Mouse (Mus musculus) kidney, embryonic 16.5 days (tissue): Measurements from ENCODE around the gene Gm42715. TPM values are rescaled to one million over a fixed set of nuclear protein-coding genes. Genes with fewer than 3 reads are reported as not detected.
A peak's percentile ranks its signal among the peaks of the same experiment; 100 is the strongest.

Source experiments
- ATAC-seq: fragments of 200-750 bp; cut with Nextera tagmentation; 2 replicates; pipeline ENCODE4 v1.8.0; 2017; ENCODE audit warnings: moderate TSS enrichment; ENCODE audit not compliant: low FRiP score, low TSS enrichment
- H3K27ac ChIP-seq: fragments of 300-500 bp; sonication (generic); 2 replicates; pipeline ENCODE4 v1.5.1; 2014; ENCODE audit warnings: low read length
- H3K27me3 ChIP-seq: fragments of 300-500 bp; sonication (generic); 2 replicates; pipeline ENCODE4 v1.6.1; 2014; ENCODE audit warnings: low read length, control low read depth, mixed read lengths; ENCODE audit not compliant: insufficient read depth
- H3K36me3 ChIP-seq: fragments of 300-500 bp; sonication (generic); 2 replicates; pipeline ENCODE4 v1.6.1; 2014; ENCODE audit warnings: low read length, control low read depth, mixed read lengths; ENCODE audit not compliant: insufficient read depth
- H3K4me1 ChIP-seq: fragments of 300-500 bp; sonication (generic); 2 replicates; pipeline ENCODE4 v1.6.1; 2014; ENCODE audit warnings: low read length, control low read depth, mixed read lengths; ENCODE audit not compliant: insufficient read depth
- H3K4me2 ChIP-seq: fragments of 300-500 bp; sonication (generic); replicated peaks from 2 replicates; pipeline ENCODE4 v1.6.1; 2014; ENCODE audit warnings: low read depth, low read length
- H3K4me3 ChIP-seq: fragments of 300-500 bp; sonication (generic); 2 replicates; pipeline ENCODE4 v1.5.1; 2014; ENCODE audit warnings: mild to moderate bottlenecking, low read length
- H3K9ac ChIP-seq: fragments of 300-500 bp; sonication (generic); replicated peaks from 2 replicates; pipeline ENCODE4 v1.6.1; 2014; ENCODE audit warnings: low read length
- H3K9me3 ChIP-seq: fragments of 300-500 bp; sonication (generic); 2 replicates; pipeline ENCODE4 v1.6.1; 2016; ENCODE audit warnings: low read length, control low read depth
- WGBS: fragments of 180-500 bp; shearing (Covaris S2); extraction: QIAGEN DNeasy Blood & Tissue Kit; methylation state at CpG from one replicate; pipeline ENCODE4 v1.1.7; 2014; 5-methylcytosine and 5-hydroxymethylcytosine counted together
- polyA plus RNA-seq: library from polyadenylated mRNA; unstranded; fragments of >200 nt; fragmentation: Nextera tagmentation; extraction: Ambion mirVana; gene quantifications from 2 replicates; pipeline ENCODE4 v1.2.1, GENCODE M21; 2015

The Gm42715 gene
- polyA plus RNA-seq, result 16.2 and 22.4 TPM in 2 replicates

DNA sequence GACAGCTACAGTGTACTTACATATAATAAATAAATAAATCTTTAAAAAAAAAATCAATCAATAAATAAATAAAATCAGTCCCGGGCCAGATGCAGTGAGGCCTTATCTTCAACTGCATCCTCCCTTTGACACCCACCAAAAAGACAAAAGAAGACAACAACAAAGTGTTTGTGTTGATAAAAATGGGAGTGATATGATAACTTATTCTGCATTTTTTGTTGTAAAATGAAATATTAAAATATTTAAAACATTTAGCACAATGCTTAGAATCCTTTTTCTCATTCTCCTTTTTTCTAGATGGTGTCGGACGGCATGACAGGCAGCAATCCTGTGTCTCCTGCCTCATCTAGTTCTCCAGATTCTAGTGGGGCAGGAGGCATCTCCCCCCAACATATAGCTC, at the start of gene Gm42715:
Gene Gm42715 (plus strand): TSS at position 301 of the 400 bp plus-strand sequence.
- H3K27me3 ChIP-seq, result no peaks in the 10 kb centered on the region

DNA sequence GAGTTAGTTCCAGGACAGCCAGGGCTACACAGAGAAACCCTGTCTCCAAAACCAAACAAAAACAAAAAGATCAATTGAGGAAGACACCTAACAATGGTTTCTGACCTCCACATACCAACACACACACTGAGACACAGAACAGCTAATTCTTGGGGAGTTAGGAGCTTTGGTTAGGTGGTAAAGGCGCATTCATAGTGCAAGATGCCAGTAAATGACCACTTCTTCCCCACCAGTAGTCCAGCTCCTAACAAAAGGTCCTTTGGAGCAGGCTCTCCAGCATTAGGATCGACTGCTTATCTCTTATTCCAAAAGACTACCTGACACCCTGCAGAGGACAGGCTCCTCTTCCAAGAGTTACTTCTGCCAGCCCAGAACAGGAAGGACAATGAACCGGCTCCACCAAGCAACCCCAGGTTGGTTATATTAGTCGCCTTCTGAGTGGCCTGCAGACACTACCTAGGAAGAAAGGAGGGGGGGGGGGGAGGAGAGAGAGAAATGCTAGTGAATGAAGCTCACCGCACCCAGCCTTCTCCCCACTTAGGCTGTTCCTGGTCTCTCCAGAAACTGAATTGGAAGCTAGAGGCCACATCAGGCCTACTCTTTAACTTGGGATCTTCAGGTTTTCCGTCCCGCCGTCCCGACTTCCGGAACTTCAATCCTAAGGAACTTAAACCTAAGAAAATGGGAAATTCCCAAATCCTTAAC, 49.2 kb upstream of the Gm42715 start:
- Histone ChIP-seq H3K4me2 (peak overlapping the region; percentile 88), H3K4me3 (peak overlapping the region; percentile 67), H3K4me1 (peaks cover 15% of the 10 kb centered on the region), H3K36me3 (peaks cover 42% of the 10 kb centered on the region), H3K27ac (peak overlapping the region; percentile 99), H3K27me3 (no peaks in the 10 kb centered on the region), H3K9me3 (peaks cover 3% of the 10 kb centered on the region; the same call in 1 of the 2 replicates), H3K9ac (peak overlapping the region; percentile 93)
- WGBS, result 9% methylated on average over 10 of the region's 10 CpGs
- ATAC-seq, result 0 out of 2 replicates have a peak, but pooled peaks have one; percentile 16

More for the DNA sequence above, at the start of gene Gm42715:
- Histone ChIP-seq H3K27ac (no peak within 1 kb of the TSS), H3K36me3 (peaks cover 66% of the 10 kb centered on the region), H3K4me3 (no peak within 1 kb of the TSS), H3K4me2 (no peak within 1 kb of the TSS), H3K9me3 (no peaks in the 10 kb centered on the region), H3K9ac (no peak within 1 kb of the TSS), H3K4me1 (no peaks in the 10 kb centered on the region; the same call in 1 of the 2 replicates)
- 92% methylated on average over 3 of the region's 3 CpGs for WGBS
- ATAC-seq, result no peak

GRCm38 (mm10) chr7:127470743-127471645, 48.4 kb upstream of the Gm42715 start:
- H3K9me3 ChIP-seq, result peaks cover 3% of the 10 kb centered on the region; the same call in 1 of the 2 replicates
- H3K4me2 ChIP-seq, result peak overlapping the region; percentile 88
- under 1% methylated on average over 46 of the region's 46 CpGs for WGBS
- H3K4me1 ChIP-seq, result peaks cover 15% of the 10 kb centered on the region
- ATAC-seq, result peak; percentile 94
- H3K27ac ChIP-seq, result peak overlapping the region; percentile 99
- H3K36me3 ChIP-seq, result peaks cover 43% of the 10 kb centered on the region
- H3K9ac ChIP-seq, result peak overlapping the region; percentile 93
- H3K4me3 ChIP-seq, result peak overlapping the region; percentile 67
- H3K27me3 ChIP-seq, result no peaks in the 10 kb centered on the region

- H3K4me3 ChIP-seq, result peak overlapping the region; percentile 67
- peaks cover 15% of the 10 kb centered on the region for H3K4me1 ChIP-seq
- peak overlapping the region; percentile 88 for H3K4me2 ChIP-seq
- H3K9me3 ChIP-seq, result peaks cover 3% of the 10 kb centered on the region; the same call in 1 of the 2 replicates
- peaks cover 47% of the 10 kb centered on the region for H3K36me3 ChIP-seq
- H3K27ac ChIP-seq, result peak overlapping the region; percentile 99
- no peaks in the 10 kb centered on the region for H3K27me3 ChIP-seq
- peak overlapping the region; percentile 93 for H3K9ac ChIP-seq
- ATAC-seq, result peak; percentile 35
- WGBS, result 1% methylated on average over 25 of the region's 25 CpGs
Observed at GRCm38 (mm10) chr7:127471646-127472010, 47.8 kb upstream of the Gm42715 start.

- ATAC-seq, result no peak
- Histone ChIP-seq H3K9ac (peak overlapping the region; percentile 93), H3K27ac (peak overlapping the region; percentile 99), H3K4me3 (peak overlapping the region; percentile 67), H3K36me3 (peaks cover 43% of the 10 kb centered on the region), H3K9me3 (peaks cover 3% of the 10 kb centered on the region; the same call in 1 of the 2 replicates), H3K4me2 (peak overlapping the region; percentile 88), H3K4me1 (peaks cover 17% of the 10 kb centered on the region), H3K27me3 (no peaks in the 10 kb centered on the region)
- 2% methylated on average over 7 of the region's 7 CpGs for WGBS
Observed at GRCm38 (mm10) chr7:127472060-127472459, 47.3 kb upstream of the Gm42715 start.

DNA sequence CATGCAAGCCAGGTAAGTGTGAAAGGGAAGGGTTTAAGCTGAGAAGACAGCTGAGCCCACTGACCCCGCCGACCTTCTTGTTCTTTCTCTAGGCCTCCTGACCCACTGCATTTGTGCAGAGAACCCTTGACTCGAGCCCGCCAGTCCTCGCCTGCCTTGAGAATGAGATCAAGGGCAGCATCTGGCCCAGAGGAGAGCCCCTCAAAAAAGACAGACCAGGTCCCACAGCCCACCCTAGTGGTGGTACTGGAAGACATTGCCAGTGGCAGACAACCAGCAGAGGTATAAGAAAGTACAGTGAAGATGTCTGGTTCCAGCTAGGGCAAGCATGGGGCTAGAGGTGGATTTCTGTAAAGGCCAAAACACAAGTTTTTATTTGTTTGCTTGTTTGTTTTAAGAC, 45.7 kb upstream of the Gm42715 start:
- peaks cover 31% of the 10 kb centered on the region for H3K36me3 ChIP-seq
- no peak overlapping the region for H3K9ac ChIP-seq
- no peak overlapping the region for H3K4me2 ChIP-seq
- no peak overlapping the region for H3K4me3 ChIP-seq
- no peak for ATAC-seq
- no peak overlapping the region for H3K27ac ChIP-seq
- no peaks in the 10 kb centered on the region for H3K9me3 ChIP-seq
- H3K27me3 ChIP-seq, result no peaks in the 10 kb centered on the region
- peaks cover 17% of the 10 kb centered on the region for H3K4me1 ChIP-seq
- 92% methylated on average over 5 of the region's 5 CpGs for WGBS

GRCm38 (mm10) chr7:127474378-127475070, 44.9 kb upstream of the Gm42715 start:
- no peak overlapping the region for H3K27ac ChIP-seq
- no peaks in the 10 kb centered on the region for H3K9me3 ChIP-seq
- ATAC-seq, result no peak
- 73% methylated on average over 6 of the region's 6 CpGs for WGBS
- no peak overlapping the region for H3K4me3 ChIP-seq
- H3K9ac ChIP-seq, result no peak overlapping the region; the same call in 1 of the 2 replicates
- no peak overlapping the region for H3K4me2 ChIP-seq
- no peaks in the 10 kb centered on the region for H3K27me3 ChIP-seq
- H3K4me1 ChIP-seq, result peaks cover 16% of the 10 kb centered on the region
- peaks cover 31% of the 10 kb centered on the region for H3K36me3 ChIP-seq

GRCm38 (mm10) chr7:127475186-127475740, 44.1 kb upstream of the Gm42715 start:
- Histone ChIP-seq H3K4me2 (no peak overlapping the region), H3K9ac (no peak overlapping the region), H3K36me3 (peaks cover 31% of the 10 kb centered on the region), H3K27me3 (no peaks in the 10 kb centered on the region), H3K27ac (no peak overlapping the region), H3K4me1 (peaks cover 16% of the 10 kb centered on the region), H3K4me3 (no peak overlapping the region), H3K9me3 (no peaks in the 10 kb centered on the region)
- no peak for ATAC-seq
- 89% methylated on average over 11 of the region's 11 CpGs for WGBS

GRCm38 (mm10) chr7:127476336-127476735, 43.0 kb upstream of the Gm42715 start:
- WGBS, result 95% methylated on average over 11 of the region's 11 CpGs
- Histone ChIP-seq H3K9ac (no peak overlapping the region), H3K4me1 (peaks cover 24% of the 10 kb centered on the region), H3K27me3 (no peaks in the 10 kb centered on the region), H3K27ac (no peak overlapping the region), H3K4me3 (no peak overlapping the region), H3K36me3 (peaks cover 31% of the 10 kb centered on the region), H3K4me2 (no peak overlapping the region), H3K9me3 (no peaks in the 10 kb centered on the region)
- no peak for ATAC-seq
